Mouse (Mus musculus): ENCODE data around the gene Pgbd5. TPM values are rescaled to one million over a fixed set of nuclear protein-coding genes. Genes with fewer than 3 reads are reported as not detected.
A peak's percentile ranks its signal among the peaks of the same experiment; 100 is the strongest.

The Pgbd5 gene
- polyA plus RNA-seq, 1 experiment: 0.19 TPM

- Histone ChIP-seq H3K4me2 (ENCODE audit: low read depth) (no peak overlapping the region), H3K27me3 (ENCODE audit: control insufficient read depth, insufficient read depth, insufficient read length) (no peaks in the 10 kb centered on the region), H3K79me2 (ENCODE audit: control insufficient read depth, insufficient read depth) (no peaks in the 10 kb centered on the region), H3K4me3 (no peak overlapping the region), H3K36me3 (ENCODE audit: control insufficient read depth, insufficient read depth) (peaks cover 16% of the 10 kb centered on the region), H3ac (ENCODE audit: control insufficient read depth, insufficient read length) (no peak overlapping the region)
- TF ChIP-seq REST (IDR thresholded peaks at IDR 0.05; ENCODE audit: insufficient read depth, insufficient read length): no peak
- no peak for TF ChIP-seq POLR2AphosphoS2 (IDR thresholded peaks at IDR 0.05; ENCODE audit: insufficient read length, low read depth)
- TF ChIP-seq USF1 (IDR thresholded peaks at IDR 0.05; ENCODE audit: low read depth): no peak
- TF ChIP-seq CEBPB (IDR thresholded peaks at IDR 0.05; ENCODE audit: insufficient read depth, poor library complexity, severe bottlenecking): no peak
- no peak for TF ChIP-seq MYOG (IDR thresholded peaks at IDR 0.05; ENCODE audit: control insufficient read depth in 1 of 3, insufficient read depth in 1 of 3, insufficient read length in 2 of 3, low read depth in 2 of 3)
- TF ChIP-seq POLR2A (IDR thresholded peaks at IDR 0.05; ENCODE audit: insufficient read length, low read depth): no peak
- no peak for TF ChIP-seq MAX (IDR thresholded peaks at IDR 0.05; ENCODE audit: low read depth)
- TF ChIP-seq TCF12 (IDR thresholded peaks at IDR 0.05; ENCODE audit: insufficient read depth, poor library complexity, severe bottlenecking): no peak
- no peak for TF ChIP-seq TCF3 (IDR thresholded peaks at IDR 0.05; ENCODE audit: insufficient read length, low read depth)
- TF ChIP-seq MYOD1 (IDR thresholded peaks at IDR 0.05; ENCODE audit: control insufficient read depth in 1 of 3, insufficient read length in 2 of 3, low read depth in 2 of 3): no peak
- TF ChIP-seq SRF (IDR thresholded peaks at IDR 0.05; ENCODE audit: control insufficient read depth, insufficient read length, low read depth): no peak
- no peak for TF ChIP-seq E2F4 (IDR thresholded peaks at IDR 0.05; ENCODE audit: insufficient read depth)
Measured at GRCm38 (mm10) chr8:124323356-124323755, 116.1 kb downstream of the Pgbd5 start.

GRCm38 (mm10) chr8:124321227-124321840 lies 118.1 kb downstream of the Pgbd5 start:
- no peak for TF ChIP-seq USF1 (IDR thresholded peaks at IDR 0.05; ENCODE audit: low read depth)
- TF ChIP-seq MYOD1 (IDR thresholded peaks at IDR 0.05; ENCODE audit: control insufficient read depth in 1 of 3, insufficient read length in 2 of 3, low read depth in 2 of 3): peak in 2 of 3 experiments; percentile 73 to 76
- TF ChIP-seq MYOG (IDR thresholded peaks at IDR 0.05; ENCODE audit: control insufficient read depth in 1 of 3, insufficient read depth in 1 of 3, insufficient read length in 2 of 3, low read depth in 2 of 3): peak in 1 of 3 experiments; percentile 52
- H3K4me3 ChIP-seq: no peak overlapping the region
- H3K4me2 ChIP-seq (ENCODE audit: low read depth): no peak overlapping the region
- no peaks in the 10 kb centered on the region for H3K79me2 ChIP-seq (ENCODE audit: control insufficient read depth, insufficient read depth)
- peaks cover 16% of the 10 kb centered on the region for H3K36me3 ChIP-seq (ENCODE audit: control insufficient read depth, insufficient read depth)
- no peaks in the 10 kb centered on the region for H3K27me3 ChIP-seq (ENCODE audit: control insufficient read depth, insufficient read depth, insufficient read length)
- H3ac ChIP-seq (ENCODE audit: control insufficient read depth, insufficient read length): no peak overlapping the region

- H3ac ChIP-seq (ENCODE audit: control insufficient read depth, insufficient read length): no peak overlapping the region
- H3K4me3 ChIP-seq: no peak overlapping the region
- no peaks in the 10 kb centered on the region for H3K79me2 ChIP-seq (ENCODE audit: control insufficient read depth, insufficient read depth)
- TF ChIP-seq SRF (IDR thresholded peaks at IDR 0.05; ENCODE audit: control insufficient read depth, insufficient read length, low read depth) (no peak), TCF12 (IDR thresholded peaks at IDR 0.05; ENCODE audit: insufficient read depth, poor library complexity, severe bottlenecking) (no peak), POLR2AphosphoS2 (IDR thresholded peaks at IDR 0.05; ENCODE audit: insufficient read length, low read depth) (no peak), CEBPB (IDR thresholded peaks at IDR 0.05; ENCODE audit: insufficient read depth, poor library complexity, severe bottlenecking) (no peak), MYOG (IDR thresholded peaks at IDR 0.05; ENCODE audit: control insufficient read depth in 1 of 3, insufficient read depth in 1 of 3, insufficient read length in 2 of 3, low read depth in 2 of 3) (no peak)
- H3K36me3 ChIP-seq (ENCODE audit: control insufficient read depth, insufficient read depth): peaks cover 3% of the 10 kb centered on the region
- no peak overlapping the region for H3K4me2 ChIP-seq (ENCODE audit: low read depth)
- H3K27me3 ChIP-seq (ENCODE audit: control insufficient read depth, insufficient read depth, insufficient read length): no peaks in the 10 kb centered on the region
Measured at GRCm38 (mm10) chr8:124319316-124319652, 120.2 kb downstream of the Pgbd5 start.

Other genes with a start within 250 kb of the Pgbd5 start
- gene Galnt2, start 208.3 kb downstream of the Pgbd5 start, polyA plus RNA-seq (2012; fragmentation: generic; extraction: Trizol): 59.4 TPM
- 26.3 TPM for gene Cog2, start 81.1 kb upstream of the Pgbd5 start, polyA plus RNA-seq (2012; fragmentation: generic; extraction: Trizol)
- 0.70 TPM for gene Agt, start 130.0 kb upstream of the Pgbd5 start, polyA plus RNA-seq (2012; fragmentation: generic; extraction: Trizol)
- gene Capn9, start 136.5 kb upstream of the Pgbd5 start, polyA plus RNA-seq (2012; fragmentation: generic; extraction: Trizol): 0.04 TPM
- 102 TPM for gene 2310022B05Rik, start 223.7 kb upstream of the Pgbd5 start, polyA plus RNA-seq (2012; fragmentation: generic; extraction: Trizol)

All from myocyte (in vitro differentiated cells).